Mouse (Mus musculus) mesoderm, embryonic 11.5 days (tissue): ENCODE measurements around the gene Armc8.

Source experiments
- DNase-seq: peaks from one replicate; pipeline ENCODE4 v3.0.0-alpha.2; 2012; ENCODE audit warnings: low read depth, low spot score

Armc8 gene

DNA sequence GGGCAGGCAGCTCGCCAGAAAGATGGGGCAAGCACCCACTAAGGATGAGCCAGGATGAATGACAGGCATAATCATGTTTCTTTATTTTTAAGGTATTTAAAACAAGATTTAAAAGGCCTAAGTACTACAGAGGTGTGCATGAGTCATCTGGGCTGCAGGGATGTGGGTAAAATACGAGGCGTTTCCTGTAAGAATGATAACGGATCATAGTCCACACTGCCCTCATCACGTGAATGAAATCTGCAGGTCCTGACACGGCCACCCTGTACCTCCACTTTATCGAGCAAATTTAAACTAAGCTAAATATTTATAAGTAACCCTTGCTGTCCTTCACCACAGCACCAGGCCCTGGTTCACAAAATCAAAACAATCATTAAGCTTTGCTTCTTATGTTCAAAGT lies 62.8 kb downstream of the Armc8 start:
- DNase-seq = no peak

DNA sequence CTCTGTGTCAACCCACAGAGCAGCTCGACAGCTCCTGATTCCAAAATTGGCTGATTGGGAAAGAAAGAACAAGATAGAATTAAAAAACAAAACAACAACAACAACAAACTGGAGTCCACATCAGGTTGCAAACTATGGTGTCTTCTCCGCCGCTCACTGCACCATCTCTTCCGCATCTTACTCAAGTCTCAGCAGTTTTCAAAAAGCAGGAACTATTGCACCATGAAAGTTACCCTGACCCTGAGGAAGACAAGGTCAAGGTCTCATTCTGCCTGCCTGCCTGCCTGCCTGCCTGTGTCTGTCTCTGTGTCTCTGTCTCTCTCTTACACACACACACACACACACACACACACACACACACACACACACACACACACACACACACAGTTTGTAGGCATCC lies 69.4 kb downstream of the Armc8 start:
- DNase-seq = no peak

DNA sequence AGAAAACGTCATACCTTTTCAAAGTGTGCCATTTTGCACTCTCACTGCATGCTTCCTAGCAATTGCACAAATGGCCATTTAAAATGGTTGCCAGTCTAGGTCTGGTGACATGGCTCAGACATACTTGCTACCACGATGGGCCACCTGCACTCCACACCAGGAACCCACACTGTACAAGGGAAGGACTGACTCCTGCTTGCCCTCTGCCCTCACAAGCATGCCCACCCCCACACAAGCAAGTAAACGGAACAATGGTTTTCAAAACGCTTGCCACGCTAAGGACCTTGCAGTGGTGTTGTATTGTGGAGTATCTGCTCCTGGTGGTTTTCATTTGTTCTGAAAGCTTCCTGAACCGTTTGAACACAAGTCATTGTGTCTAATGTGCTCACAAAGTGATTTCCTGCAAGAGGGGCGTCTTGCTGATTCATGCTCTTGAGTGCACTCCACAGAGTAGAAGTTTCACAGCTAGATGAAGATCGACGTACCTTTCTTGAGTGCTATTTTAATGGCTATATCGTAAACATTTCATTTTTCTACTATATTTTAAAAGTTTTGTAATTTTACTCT lies 76.0 kb downstream of the Armc8 start:
- DNase-seq = no peak

DNA sequence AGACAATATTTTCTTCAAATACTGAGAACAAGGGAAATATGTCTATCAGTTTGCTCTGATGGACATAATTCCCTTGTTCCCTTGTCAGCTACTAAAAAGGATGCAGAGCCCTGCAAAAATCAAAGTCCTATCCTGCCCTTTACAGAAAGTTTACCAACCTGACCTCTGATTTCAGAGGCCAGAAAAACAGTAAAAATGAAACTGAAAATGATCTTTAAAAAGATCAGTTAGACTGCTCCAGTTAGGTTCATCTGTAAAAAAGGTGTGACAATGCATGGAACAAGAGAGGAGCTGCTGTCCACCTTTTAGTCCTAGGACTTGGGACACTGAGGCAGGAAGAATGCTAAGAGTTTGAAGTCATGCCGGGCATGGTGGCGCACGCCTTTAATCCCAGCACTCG lies 77.6 kb downstream of the Armc8 start:
- no peak for DNase-seq

DNA sequence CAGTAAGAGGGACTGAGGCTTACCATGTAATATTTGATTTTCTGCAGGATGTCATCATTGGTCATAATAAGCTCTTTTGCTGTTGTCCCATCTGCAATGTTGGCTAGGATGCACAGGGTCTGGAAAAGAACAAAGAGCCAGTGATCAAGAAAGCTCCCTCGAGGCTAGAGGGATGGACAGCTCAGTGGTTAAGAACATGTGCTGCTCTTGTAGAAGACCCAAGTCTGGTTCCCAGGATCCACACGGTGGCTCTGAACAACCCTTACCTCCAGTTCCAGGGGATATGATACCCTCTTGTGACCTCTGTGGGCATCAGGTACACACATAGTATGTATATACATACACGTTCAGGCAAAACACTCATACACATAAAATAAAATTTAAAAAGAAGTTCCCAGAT lies 80.9 kb downstream of the Armc8 start:
- DNase-seq = no peak

DNA sequence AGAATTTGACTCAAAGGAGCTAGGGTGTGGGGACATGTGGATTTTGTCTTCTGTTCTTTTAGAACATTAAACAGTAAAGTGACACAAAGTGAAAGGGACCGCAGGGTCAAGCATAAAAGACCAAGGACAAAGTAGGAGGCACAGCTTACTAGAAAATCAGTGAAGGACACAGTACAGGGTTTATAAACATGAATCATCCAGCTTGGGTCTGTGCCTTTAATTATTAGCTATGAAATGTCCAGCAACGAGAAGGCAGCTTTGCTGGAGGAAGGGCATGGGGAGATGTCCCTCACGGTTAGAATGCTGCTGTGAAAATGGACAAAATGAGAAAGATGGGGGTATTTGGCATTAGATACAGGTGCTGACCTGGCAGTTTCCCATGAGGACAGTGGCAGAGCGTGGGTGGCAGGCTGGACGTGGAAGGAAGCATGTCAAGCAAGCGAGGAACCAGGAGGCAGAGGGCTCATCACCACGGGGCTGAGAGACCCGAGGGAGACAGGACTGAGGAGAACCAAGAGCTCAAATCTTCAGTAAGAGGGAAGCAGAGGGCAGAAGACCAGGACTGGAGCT lies 81.5 kb downstream of the Armc8 start:
- DNase-seq = no peak

DNA sequence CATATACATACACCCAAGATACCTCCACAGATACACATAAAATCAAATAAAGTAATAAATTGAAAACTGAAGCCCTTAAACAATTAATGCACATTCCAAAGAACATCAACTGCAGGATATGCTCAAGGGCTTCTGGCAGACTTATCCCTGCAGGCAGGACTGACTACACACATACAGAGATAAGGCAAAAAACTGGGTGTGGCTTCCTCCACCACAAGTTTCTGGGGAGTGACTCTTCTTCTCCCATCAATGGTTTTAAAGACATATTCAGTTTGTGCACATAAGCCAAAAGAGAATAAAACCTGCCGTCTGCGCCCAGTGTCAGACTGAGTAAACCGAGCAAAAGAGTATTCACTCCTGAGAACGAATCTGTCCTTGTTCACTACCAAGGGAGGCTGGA lies 83.6 kb downstream of the Armc8 start:
- DNase-seq = no peak

DNA sequence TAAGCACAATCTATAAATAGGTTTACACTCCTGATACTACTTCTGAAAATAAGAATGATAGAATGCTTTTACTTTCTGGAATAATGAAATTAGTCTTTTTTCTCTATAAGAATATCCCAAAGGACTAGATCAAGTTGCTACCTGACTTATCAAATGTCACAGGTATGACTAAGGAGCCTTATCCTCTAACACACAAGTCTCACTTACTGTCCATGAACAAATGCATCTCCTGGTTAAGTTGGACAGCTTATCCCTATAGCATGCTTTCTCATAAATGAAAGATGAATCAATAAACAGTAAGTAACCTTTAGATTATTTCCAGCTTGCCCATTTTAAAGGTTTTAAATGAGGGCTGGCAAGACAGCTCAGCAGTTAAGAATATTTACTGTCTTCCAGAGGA lies 84.1 kb downstream of the Armc8 start:
- no peak for DNase-seq

DNA sequence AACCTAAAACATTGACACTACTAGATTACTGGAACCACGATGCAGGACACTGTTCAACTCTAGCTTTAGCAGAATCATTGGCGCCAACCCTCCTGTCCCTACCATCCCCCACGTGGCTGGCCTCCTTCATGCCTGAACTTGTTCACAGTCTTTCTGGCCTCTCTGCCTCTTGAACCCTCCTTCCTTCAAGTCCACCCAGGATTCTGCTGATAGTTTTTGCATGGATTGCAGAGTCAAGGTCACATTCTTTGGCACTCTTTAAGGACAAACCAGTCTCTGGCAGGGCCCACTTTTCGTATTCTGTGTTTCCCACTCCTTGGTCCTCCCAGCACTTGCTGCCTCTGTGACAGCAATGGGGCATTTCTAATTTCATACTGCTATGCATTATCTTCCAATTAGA lies 85.5 kb downstream of the Armc8 start:
- no peak for DNase-seq

DNA sequence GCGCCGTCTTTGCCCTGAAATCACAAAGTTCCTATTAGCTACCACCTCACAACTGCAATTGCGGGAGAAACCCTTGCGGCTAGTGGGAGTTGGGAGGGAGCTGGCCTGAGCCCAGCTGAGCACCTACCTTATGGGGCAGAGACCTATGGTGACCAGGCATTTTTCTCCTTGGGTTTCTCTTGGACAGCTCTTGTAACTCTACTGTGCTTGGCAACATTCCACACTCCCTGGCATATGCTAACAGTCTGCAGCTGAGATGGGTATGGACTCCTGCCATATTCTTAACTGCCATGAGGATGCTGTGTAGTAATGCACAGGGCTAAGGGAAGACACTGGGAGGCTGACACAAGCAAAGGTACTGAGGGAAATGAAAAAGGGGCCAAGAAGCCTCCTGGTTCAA lies 87.9 kb downstream of the Armc8 start:
- DNase-seq = no peak

DNA sequence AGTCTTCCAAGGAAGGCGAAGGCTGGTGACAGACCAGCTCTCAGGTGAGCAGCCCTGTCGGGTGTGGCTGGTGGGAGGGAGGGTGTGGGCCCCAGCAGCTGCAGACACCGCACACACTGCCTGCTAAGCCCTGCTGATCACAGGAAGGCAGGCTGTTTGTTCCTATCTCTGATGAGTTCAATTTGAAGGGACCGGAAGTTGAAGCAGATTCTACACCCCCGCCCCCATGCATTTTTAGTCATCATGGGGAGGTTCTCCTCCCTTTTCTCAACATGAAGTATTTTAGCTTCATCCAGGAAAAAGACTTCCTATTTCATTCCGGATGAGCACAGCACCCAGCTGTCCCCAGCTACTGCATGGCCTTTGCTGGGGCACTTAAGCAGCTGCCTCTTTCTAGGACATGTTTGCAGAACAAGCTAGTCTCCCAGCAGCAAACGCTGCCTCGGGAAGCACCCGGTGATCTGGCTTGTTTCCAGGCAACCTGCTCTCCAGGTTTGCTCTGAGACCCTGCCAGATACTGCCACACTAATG lies 89.5 kb downstream of the Armc8 start:
- no peak for DNase-seq

DNA sequence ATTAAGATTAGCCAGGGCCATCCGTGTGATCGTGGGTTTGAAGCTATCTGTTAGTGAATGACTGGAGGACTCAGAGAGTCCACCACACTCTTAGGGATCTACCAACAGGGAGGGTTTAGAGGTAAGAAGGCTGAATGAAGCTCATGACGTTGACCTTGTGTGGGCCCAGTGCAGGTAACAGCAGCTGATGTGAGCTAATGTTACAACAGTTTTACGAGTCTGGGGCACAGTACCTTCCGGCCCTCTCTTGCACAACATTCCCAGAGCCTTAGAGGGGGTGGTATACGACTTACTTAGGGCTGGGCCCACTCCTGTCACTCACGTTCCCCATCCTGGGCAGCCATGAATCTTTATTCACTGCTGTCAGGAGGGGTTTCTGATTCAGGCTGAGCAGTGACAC lies 97.4 kb downstream of the Armc8 start:
- DNase-seq = no peak

DNA sequence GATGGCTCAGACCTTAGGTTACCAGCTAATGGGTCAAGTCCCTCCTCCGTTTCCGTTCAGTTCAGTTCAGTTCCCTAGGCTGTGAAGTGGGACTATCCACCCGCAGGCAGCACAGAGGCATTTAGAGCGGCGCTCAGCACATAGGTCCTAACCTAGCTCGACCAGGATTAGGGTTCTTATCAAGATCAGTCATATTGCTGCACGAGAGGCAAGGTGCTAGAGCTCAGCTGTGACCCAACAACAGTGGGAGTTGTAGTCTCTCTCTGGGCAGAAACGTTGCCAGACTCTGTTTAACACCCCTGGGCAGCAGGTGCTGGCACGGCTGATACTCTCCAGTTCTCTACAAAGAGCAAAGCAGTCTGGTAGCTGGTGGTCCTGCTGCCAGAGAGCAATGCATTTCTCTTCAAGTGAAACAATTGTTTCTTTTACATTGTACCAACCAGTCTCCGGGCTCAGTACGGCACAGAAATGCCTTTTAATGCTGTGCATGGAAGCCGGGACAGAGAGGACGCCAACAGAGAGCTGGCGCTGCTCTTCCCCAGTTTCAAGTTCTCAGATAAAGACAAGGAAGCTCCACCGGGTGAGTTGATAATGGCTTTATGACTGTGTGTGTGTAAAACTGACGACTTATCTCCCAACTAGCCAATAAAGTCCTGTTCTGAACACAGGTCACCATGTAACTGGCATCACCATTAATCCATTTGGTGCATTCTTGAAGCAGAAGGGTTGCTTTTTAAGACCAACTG lies 98.2 kb downstream of the Armc8 start:
- no peak for DNase-seq

DNA sequence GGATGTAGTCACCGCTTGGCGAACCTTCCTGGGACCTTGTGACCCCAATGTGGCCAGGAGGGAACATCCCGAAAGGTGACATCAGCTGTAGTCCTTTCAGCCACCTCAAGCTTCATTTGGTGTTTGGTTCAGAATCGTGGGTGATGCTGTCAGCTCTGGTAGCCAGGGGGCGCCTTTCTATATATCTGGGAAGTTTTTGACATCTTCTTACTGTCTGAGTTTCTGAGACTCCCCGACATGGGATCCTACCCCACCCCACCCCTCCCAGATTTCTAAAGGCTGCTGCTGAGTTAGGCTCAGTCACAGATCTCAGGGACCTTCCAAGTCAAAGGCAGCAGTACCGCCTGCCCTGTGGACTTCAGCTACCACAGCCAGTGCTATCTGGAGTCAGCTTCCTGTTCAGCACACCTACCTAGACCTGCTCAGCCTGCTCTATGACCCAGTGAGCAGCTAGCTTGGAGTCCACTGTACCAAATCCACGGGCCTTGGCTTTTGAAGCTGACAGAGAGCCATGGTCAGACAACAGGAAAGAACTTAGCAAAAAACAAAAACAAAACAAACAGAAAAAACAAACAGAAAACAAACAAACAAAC lies 98.9 kb downstream of the Armc8 start:
- DNase-seq = no peak

DNA sequence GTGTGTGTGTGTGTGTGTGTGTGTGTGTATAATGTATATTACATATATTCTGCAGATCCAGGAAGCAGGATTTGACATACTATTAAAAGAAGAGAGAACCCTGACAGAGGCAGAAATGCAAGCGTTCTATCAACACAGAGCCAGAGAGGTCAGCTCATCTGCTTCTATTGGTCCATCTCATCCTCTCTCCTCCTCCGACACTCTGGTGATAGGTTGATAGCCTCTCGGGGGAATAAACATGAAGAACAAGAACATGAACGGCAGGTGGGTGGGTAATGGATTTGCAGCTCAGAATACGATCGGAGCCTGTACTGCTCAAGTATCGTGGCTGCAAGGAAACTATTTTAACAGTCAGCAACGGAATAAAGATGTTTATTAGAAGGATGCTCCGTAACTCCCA lies 100.1 kb downstream of the Armc8 start:
- DNase-seq = no peak

DNA sequence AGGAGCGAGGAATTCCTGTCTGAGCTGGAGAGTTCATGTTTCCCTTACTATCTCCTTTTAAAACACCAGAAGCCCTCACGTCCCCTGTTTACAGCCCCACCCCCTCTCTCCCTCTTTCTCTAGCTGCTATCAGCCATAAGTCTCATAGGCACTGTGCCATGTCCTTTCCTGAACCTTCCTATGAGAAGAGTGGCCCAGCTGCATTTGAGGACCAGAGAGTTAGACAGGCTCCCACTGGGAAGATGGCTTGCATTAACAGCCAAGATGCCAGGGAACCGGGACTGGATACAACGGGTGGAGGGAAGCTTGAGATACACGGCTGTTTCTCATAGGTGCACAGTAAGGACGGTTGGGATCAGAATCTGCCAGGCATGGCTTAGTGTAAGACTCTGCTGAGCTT lies 103.8 kb downstream of the Armc8 start:
- no peak for DNase-seq

DNA sequence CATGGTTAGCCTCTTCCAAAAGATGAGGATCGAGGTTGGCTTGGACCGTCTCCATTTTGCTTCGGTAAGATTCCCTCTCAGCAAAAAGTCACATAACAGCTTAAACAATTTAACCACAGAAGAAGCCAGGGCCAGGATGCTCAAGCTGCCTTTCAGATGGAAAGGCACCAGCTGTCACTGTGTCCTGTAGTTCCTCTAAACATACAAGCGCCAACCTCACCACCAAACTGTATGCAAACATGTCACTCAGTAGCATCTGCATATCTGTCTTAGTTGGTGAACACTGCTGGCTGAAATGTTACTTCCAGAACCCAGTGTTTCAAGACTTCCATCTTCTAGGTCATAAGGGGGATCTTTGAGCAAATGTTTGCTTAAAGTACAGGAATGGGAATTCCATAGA lies 109.0 kb downstream of the Armc8 start:
- no peak for DNase-seq

DNA sequence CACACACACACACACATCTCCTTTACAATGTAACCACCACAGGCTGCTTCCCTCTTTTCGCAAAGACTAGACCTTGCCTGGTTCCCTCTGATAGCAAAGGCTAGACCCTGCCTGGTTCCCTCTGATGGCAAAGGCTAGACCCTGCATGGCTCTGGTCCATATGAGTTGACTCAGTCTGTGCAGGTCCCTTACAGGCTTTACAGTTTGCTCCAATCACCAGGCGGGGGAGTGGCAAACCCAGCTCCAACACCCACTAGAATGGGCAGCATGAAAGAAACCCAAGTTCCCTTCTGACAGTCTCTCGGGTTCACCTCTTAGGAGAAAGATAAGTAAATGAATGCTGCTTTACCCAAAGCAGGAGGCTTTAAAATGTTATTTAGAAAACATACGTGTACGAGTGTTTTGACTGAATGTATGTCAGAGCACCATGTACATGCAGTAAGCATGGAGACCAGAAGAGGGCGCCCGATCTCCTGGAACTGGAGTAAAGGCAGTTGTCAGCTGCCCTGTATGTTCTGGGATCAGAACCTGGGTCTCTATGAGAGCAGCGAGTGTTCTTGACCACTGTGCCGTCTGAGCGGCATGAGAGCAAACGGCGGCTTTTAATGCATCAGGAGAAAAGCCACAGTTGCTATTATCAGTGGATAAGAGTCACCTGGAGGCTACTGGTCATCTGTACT lies 110.0 kb downstream of the Armc8 start:
- DNase-seq = peak; percentile 72

DNA sequence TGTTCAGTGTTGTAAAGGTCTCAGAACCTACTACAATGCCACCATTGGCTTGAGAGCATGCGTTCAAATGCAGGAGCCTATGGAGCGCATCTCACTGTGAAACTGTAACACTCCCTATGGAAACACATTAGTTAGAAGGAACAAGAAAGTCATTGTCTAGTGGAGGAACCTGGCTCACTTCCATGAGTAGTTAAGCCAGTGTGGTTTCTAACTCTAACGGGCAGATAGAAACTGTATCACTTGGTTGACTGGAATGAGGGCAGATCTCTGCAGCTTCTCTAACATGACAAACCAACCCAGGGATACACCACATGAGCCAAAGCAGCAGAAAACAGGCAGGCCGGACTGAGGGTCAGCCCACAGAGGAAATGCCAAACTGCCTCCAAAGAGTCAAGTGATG lies 114.5 kb downstream of the Armc8 start:
- DNase-seq = no peak

DNA sequence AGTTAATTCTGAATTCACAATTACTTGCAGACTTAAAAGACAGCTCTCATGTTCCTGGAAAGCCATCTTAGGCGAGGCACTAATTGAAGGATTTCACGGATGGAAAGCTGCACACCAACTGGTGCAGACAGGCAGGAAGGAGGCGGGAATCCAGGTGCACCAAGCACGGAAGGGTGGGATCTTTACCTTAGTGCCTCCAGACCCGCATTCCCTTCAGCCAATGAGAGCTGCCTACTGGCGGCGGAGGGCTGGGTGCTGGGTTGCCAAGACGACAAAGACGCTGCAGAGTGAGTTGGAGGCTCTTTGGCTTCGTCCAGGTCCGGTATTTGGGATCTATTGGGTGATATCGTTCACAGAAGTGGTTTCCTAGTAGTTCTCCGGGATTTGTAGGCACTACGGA lies 117.5 kb downstream of the Armc8 start, which contains the start of gene Nme9:
Nme9 (plus strand) TSS at position 315 of the 400 bp plus-strand sequence.
- DNase-seq = no peak

DNA sequence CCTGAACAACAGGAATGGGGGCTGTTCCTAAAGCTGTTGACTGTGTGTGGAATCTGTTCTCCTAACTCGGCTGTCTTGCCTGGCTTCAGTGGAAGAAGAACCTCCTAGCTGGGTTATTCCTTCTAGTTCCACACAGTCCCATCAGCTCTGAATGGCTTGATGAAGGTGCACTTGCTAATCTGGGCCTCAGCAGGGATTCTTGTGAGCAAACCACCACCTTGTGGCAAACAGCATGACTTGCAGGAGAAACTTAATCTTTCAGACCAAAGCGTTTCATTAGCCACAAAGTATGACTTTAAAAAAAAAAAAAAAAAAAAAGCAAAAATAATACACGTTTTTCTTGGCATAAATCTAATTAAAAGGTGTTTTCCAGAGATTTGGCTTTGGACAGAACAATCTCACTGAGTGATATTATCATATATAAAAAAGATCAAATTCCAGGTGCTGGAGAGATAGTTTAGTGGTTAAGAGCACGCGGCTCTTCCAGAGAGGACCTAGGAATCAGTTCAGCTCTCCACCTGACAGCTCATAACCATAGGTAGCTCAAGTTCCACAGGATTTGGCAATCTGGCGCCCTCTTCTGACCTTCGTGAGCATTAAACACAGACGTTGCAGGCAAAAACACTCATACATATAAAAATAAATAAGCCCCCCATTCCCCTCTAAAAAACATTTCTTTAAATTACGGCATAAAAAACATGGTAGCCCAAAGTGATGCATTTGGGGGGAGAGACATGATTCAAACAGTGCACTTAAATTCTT lies 118.6 kb downstream of the Armc8 start:
- peak; percentile 39 for DNase-seq
